Mouse (Mus musculus) v-Abl transformed pro-B cells (cell line): ENCODE measurements around the gene Capn11.

ENCODE experiments used
- in situ Hi-C, 2 experiments: fragments of 400-800 bp; cut with MboI; formaldehyde crosslinking; loops; one replicate each; pipeline ENCODE4 v1.15.1; 2025; ENCODE audit not compliant: unreplicated experiment in 2 of 2

Capn11 gene

GRCm38 (mm10) chr17:45684667-45685131, 25.6 kb upstream of the Capn11 start:
- in situ Hi-C loops: no loop called here

- in situ Hi-C loops: no loop called here
These were observed 23.7 kb upstream of the Capn11 start for GRCm38 (mm10) chr17:45682843-45683242.

DNA sequence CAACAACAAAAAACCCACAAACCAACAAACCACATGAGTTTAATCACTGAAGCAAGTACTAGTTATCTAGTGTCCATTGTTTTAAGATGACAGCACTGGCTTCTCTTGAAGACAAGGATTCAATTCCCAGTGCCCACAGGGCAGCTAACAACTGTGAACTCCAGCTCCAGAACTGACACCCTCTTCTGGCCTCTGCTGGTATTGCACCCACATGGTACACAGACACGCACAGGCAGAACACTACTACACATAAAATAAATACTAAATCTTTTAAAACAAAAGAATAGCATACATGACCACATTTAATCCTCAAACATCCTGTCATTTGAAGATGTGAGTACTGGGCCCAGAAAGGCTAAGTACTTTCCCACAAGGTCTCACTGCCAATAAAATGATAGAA, 22.5 kb upstream of the Capn11 start:
- in situ Hi-C loops: no loop called here

DNA sequence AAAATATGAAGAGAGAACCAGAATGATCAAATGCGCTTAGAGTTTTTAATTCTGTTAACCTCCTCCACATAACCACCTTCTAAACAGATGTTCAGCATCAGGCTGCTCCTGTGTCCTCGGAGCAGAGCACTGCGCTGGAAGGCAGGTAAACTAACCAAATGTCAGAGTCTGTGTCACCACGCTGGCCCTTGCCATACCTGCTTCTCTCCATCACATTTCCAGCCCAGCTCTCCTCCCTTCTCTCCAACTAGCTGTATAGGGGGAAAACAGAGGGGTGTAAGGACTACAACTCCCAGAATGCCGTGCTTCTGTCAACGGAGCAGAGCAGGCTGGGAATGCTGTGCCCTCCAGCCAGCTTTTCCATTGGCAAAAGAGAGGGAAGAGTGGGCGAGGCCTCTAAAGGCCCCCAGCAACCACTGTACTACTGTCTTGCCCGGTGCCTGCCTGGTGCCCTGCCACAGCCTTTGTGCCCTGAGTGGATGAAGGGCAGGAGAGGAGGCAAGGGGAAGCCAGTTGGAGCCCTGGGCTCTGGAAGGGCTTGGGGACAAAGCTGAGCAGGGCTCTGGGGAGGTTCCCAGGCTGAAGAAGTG, 21.4 kb upstream of the Capn11 start:
- in situ Hi-C loops: no loop called here

GRCm38 (mm10) chr17:45678106-45678505, 19.0 kb upstream of the Capn11 start:
- in situ Hi-C loops: loop anchor here (5.0 kb wide), 1 partner anchor 39 kb away; no protein-coding TSS in a partner anchor

GRCm38 (mm10) chr17:45672598-45672997, 13.5 kb upstream of the Capn11 start:
- in situ Hi-C loops: no loop called here

DNA sequence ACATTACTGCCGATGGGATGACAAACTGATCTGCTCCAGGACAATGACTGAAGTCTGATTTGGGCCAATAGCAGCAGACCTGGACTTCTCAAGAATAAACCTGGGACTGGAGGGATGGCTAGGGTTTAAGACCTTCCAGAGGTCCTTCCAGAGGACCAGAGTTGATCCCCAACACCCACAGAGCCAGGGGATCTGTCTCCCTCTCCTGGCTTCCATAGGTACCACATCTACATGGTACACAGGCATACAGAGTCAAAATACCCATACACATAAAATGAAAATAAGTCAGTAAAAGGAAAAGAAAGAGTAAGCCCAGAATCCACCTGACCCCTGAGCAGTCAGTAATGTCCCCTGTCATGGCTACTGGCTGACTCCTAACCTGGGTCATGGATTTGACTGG, 12.7 kb upstream of the Capn11 start:
- in situ Hi-C loops: no loop called here

- in situ Hi-C loops: no loop called here
These were observed 8.9 kb upstream of the Capn11 start for GRCm38 (mm10) chr17:45667986-45668385.

DNA sequence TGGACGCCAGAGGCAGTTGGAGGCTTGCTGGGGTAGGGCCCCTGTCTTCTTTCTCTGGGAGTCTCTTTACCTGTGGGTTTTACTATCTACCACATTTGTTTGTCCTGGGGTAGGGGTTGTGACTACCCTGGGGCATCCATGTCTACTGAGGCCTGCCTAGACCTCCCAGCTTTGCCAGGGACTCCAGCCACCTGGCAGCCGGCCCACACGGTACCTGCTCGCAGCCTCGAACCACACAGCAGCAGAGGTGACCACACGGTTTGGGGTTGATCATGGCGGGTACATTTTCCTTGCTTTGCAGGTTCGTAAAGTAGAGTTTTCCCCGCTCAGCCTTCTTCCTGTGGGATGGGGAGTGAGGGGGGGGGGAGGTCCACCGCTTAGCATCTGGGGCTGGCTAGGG, 8.4 kb upstream of the Capn11 start:
- in situ Hi-C loops: no loop called here

DNA sequence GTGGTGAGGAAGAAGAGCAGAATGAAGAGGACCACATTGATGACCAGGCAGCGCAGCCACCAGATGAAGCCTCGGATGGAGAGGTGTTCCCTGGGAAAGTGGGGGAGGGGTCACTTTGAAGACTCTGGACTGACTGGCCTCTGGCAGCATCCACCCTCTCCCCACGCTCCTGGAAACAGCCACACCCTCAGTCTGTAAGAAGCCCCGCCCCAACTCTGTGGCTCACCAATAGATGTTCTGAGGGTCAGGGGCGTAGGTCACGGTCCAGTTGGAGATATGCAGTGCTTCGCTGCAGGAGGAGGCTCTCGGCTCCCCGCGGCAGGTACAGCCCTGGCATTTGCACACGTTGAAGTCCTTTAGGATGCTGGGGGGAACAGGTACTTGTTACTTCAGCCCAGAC, 7.0 kb upstream of the Capn11 start:
- in situ Hi-C loops: no loop called here

- in situ Hi-C loops: no loop called here
These were observed 5.5 kb upstream of the Capn11 start for GRCm38 (mm10) chr17:45664608-45665007.

DNA sequence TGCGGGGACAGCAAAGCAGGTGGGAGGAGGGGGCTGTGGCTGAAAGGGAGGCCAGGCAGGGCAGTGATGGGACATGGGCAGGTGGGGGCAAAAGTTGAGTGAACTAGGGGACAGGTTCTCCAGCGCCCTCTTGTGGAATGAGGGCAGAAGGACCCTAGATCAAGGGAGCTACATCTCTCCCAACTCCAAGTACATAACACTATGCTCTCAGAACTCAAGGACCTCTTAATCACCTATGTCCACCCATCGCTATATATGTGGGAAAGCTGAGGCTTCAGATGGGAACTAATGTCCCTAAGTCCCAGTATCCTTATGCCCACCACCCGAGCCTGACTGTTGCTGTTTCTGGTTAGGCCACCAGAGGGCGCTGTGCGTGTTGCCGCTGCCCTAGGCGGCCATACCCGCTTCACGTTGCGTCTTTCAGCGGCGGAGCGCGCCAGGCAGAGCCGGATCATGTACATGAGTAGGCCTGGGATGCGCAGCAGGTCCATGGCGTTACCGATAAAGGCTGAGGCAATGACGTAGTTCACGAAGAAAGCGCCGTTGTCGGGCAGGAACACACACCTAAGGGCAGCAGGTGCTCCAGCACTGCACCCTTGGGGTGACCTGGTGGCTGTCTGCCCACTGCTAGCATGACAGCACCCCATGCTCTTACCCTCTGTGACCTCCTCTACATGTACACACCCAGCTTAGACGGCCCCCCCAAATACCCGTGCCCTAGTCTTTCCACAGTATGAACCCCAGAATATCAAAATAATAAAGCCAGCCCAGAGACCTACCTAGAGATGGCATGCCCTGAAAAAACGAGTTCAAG, 4.2 kb upstream of the Capn11 start:
- in situ Hi-C loops: no loop called here

- in situ Hi-C loops: loop anchor here (10.0 kb wide), 1 partner anchor 181 kb away; the partner anchor contains the start of gene Spats1 (in 2 of the 2)
These were observed 3.3 kb downstream of the Capn11 start for GRCm38 (mm10) chr17:45655820-45656219.

DNA sequence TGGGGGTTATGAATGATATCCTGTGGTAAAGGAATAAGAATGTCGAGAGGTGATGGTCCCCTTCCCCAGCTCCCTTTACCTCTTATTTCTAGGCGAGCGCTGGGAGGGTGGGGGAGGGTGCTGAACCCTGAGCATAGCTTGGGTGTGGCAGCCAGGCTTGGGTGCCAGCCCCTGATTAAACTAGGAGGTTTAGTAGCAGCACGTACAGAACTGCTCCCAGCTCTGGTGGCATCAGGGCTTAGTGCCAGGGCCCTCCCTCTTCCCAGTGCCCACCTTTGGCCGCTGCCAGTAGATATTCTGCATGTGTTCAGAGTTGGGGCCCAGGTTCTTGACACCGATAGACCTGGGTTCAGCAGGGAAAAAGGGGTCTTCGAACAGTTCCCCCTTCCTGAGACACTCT, 5.9 kb downstream of the Capn11 start:
- in situ Hi-C loops: loop anchor here (10.0 kb wide), 1 partner anchor 178 kb away; the partner anchor contains the start of gene Spats1 (in 2 of the 2)

DNA sequence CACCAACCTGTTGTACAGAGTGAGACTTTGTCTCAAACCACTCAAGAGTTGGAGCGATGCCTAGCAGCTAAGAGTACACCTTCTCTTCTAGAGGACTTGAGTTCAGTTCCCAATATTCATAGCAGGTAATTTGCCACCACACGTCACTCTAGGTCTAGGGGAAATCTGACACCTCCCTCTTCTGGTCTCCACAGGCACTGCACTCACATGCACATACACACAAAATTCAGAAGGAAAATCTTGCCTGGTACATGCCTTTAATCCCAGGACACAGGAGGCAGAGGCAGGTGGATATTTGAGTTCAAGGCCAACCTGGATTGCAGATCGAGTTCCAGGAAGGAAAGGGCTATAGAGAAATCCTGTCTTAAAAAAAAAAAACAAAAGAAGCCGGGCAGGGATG, 14.9 kb downstream of the Capn11 start:
- in situ Hi-C loops: no loop called here

- in situ Hi-C loops: no loop called here
These were observed 16.4 kb downstream of the Capn11 start for GRCm38 (mm10) chr17:45642701-45643100.

- in situ Hi-C loops: no loop called here
These were observed 17.1 kb downstream of the Capn11 start for GRCm38 (mm10) chr17:45641981-45642380.

DNA sequence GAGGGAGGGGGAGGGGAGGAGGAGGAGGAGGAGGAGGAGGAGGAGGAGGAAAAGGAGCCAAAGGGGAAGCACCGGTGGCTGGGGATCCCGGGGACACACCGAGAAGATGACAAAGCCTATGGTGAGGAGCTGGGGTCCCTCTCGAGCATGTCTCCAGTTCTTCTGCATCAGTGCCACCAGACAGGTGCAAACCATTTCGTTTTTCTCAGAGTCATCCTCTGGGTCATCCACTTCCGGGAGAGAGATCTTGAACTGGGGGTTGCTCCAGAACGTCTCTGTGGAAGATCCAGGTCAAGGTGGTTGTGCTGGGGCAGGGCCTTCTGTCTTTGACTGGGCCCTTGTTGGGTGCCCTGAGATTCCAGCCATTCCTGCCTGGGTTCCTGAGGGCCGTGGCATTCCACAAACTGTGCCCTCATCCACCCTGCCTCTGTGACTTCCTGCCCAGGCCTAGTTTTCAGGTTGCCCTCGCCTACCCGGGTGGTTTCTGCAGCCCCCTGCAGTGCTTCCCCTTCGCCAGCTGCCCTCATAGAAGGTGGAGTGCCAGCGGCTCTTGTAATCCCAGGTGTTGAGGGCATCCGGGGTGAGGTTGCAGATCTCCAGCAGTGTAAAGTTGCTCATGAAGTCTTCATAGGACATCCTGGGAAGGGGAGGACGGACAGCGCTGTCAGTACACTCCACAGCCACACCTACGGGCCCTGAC, 20.4 kb downstream of the Capn11 start:
- in situ Hi-C loops: no loop called here

GRCm38 (mm10) chr17:45634033-45634432, 25.1 kb downstream of the Capn11 start:
- in situ Hi-C loops: no loop called here

DNA sequence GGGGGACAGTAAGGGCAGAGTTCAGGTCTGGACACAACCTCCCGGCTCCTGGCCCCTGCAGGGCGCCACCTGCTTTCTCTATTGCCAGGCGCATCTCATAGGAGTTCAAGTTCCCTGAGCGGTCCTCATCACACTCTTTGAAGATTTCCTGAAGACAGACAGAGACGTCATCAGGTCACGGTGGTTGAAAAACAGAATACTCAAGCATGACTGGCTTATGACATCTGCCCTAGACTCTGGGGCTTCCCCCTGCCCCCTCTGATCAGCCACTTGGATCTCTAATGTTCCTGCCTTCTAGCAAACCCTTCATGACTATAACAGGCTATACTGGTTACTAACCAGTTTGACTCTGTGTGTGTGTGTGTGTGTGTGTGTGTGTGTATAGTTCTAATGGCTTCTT, 27.2 kb downstream of the Capn11 start:
- in situ Hi-C loops: no loop called here

DNA sequence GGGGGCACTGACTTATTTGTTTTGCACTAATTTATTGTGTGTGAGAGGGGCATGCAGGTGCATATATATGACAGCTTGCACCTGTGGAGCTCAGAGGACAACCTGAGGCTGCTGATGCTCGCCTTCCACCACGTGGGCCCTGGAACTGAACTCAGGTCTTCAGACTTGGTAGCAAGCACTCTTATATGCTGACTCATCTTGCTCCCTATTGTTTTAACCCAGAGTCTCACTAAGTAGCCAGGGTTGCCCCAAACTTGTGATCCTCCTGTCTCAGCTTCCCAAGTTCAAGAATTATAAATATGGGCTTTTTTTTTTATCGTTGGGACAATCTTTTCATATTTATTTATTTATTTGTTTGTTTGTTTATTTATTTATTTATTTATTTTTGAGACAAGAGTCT, 28.1 kb downstream of the Capn11 start:
- in situ Hi-C loops: no loop called here
